Mouse (Mus musculus) large intestine, adult 2 months (tissue): Measurements from ENCODE around the gene Gm49393. TPM values are rescaled to one million over a fixed set of nuclear protein-coding genes. Genes with fewer than 3 reads are reported as not detected.

ENCODE experiments used
- DNase-seq: peaks from one replicate; pipeline ENCODE4 v3.0.0-alpha.2; 2012; ENCODE audit warnings: low read depth, low spot score
- WGBS: fragments of 180-500 bp; shearing (Covaris S2); methylation state at CpG from one replicate; pipeline ENCODE4 v1.1.7; 2018; 5-methylcytosine and 5-hydroxymethylcytosine counted together
- polyA plus RNA-seq: library from polyadenylated mRNA; depleted of rRNA; stranded (reverse); fragments of >200 nt; gene quantifications from 2 replicates; pipeline ENCODE4 v1.2.3, GENCODE M21; 2012; rRNA removed

Gm49393 gene
- polyA plus RNA-seq, 1 experiment, result not detected

- WGBS, result 24% methylated on average over 1 of the region's 1 CpGs
- DNase-seq, result no peak
Observed at GRCm38 (mm10) chr13:60813722-60814121, 121.7 kb downstream of the Gm49393 start.

GRCm38 (mm10) chr13:60812768-60813167 lies 122.6 kb downstream of the Gm49393 start:
- no peak for DNase-seq
- 48% methylated on average over 6 of the region's 6 CpGs for WGBS

GRCm38 (mm10) chr13:60809690-60810089 lies 125.7 kb downstream of the Gm49393 start:
- 46% methylated on average over 2 of the region's 2 CpGs for WGBS
- no peak for DNase-seq

Other genes with a start within 250 kb of the Gm49393 start
- not detected in 2 replicates for gene BC051665, start 149.2 kb downstream of the Gm49393 start, polyA plus RNA-seq
- not detected in 2 replicates for gene Ctsll3, start 132.7 kb downstream of the Gm49393 start, polyA plus RNA-seq
- gene 4930486L24Rik, start 71.1 kb downstream of the Gm49393 start, polyA plus RNA-seq, result not detected in 2 replicates
- 0.14 and 0.15 TPM in 2 replicates for gene Gm49392, start 38.7 kb downstream of the Gm49393 start, polyA plus RNA-seq
- gene Ctla2b, start 38.1 kb downstream of the Gm49393 start, polyA plus RNA-seq, result 0.66 and 0.83 TPM in 2 replicates
- gene Tpbpb, start 30.7 kb downstream of the Gm49393 start, polyA plus RNA-seq, result not detected in 2 replicates
- 0.41 TPM in 1 of 2 replicates, not detected in the other for gene Gm49391, start 981 bp upstream of the Gm49393 start, polyA plus RNA-seq
- gene Ctla2a, start 1.0 kb upstream of the Gm49393 start, polyA plus RNA-seq, result 2.5 and 2.8 TPM in 2 replicates
- gene Tpbpa, start 6.4 kb upstream of the Gm49393 start, polyA plus RNA-seq, result not detected in 2 replicates
- gene Ctsj, start 70.4 kb upstream of the Gm49393 start, polyA plus RNA-seq, result not detected in 2 replicates
- gene Ctsq, start 105.0 kb upstream of the Gm49393 start, polyA plus RNA-seq, result not detected in 2 replicates
- gene Ctsr, start 228.7 kb upstream of the Gm49393 start, polyA plus RNA-seq, result not detected in 2 replicates